Mouse (Mus musculus) right cerebral cortex, adult 2 months (tissue): ENCODE data around the gene Spint3.
"Not testable (repeated sequence)": the region's sequence is repeated elsewhere in the genome, so short reads cannot be mapped to it uniquely, and the experiment has no call there.

ENCODE experiments used
- DNase-seq, 2 experiments: peaks; one replicate each; pipeline ENCODE4 v3.0.0; 2021 to 2022; ENCODE audit warnings: low spot score in 2 of 2

The Spint3 gene

GRCm38 (mm10) chr2:164573359-164573758 lies at the start of gene Spint3:
Gene Spint3 (minus strand): TSS chr2:164573459.
- not testable (repeated sequence) for DNase-seq

- no peak for DNase-seq
Observed at GRCm38 (mm10) chr2:164621775-164622174, 48.5 kb upstream of the Spint3 start.

GRCm38 (mm10) chr2:164619050-164619449 lies 45.8 kb upstream of the Spint3 start:
- no peak for DNase-seq

- no peak for DNase-seq
Observed at GRCm38 (mm10) chr2:164615386-164615785, 42.1 kb upstream of the Spint3 start.

- DNase-seq, result not testable (repeated sequence)
Observed at GRCm38 (mm10) chr2:164613471-164613870, 40.2 kb upstream of the Spint3 start, which contains the start of the genes Wfdc6b and Wfdc8. Gene Wfdc6b (plus strand): TSS chr2:164613522. Gene Wfdc8 (minus strand): TSS chr2:164613626.

GRCm38 (mm10) chr2:164608781-164609180 lies 35.5 kb upstream of the Spint3 start:
- DNase-seq, result no peak

- peak; percentile 6 to 23 for DNase-seq
Observed at GRCm38 (mm10) chr2:164604411-164604810, 31.2 kb upstream of the Spint3 start.

- no peak for DNase-seq
Observed at GRCm38 (mm10) chr2:164603482-164603881, 30.2 kb upstream of the Spint3 start.

GRCm38 (mm10) chr2:164600179-164600578 lies 26.9 kb upstream of the Spint3 start:
- DNase-seq, result no peak

- no peak for DNase-seq
Observed at GRCm38 (mm10) chr2:164593494-164593893, 20.2 kb upstream of the Spint3 start, which contains the start of gene Eppin. Gene Eppin (minus strand): TSS chr2:164593594.

- DNase-seq, result peak; percentile 13 to 48
Observed at GRCm38 (mm10) chr2:164592014-164592413, 18.8 kb upstream of the Spint3 start.

GRCm38 (mm10) chr2:164585025-164585725 lies 11.9 kb upstream of the Spint3 start, which contains the start of gene Wfdc6a:
Gene Wfdc6a (minus strand): TSS chr2:164585447.
- DNase-seq, result not testable (repeated sequence)

- no peak for DNase-seq
Observed at GRCm38 (mm10) chr2:164567460-164567859, 5.8 kb downstream of the Spint3 start.

GRCm38 (mm10) chr2:164566997-164567396 lies 6.3 kb downstream of the Spint3 start:
- no peak for DNase-seq

- DNase-seq, result no peak
Observed at GRCm38 (mm10) chr2:164564346-164564745, 8.9 kb downstream of the Spint3 start.

- DNase-seq, result peak; percentile 52 to 61
Observed at GRCm38 (mm10) chr2:164563339-164564038, 9.8 kb downstream of the Spint3 start.

- no peak for DNase-seq
Observed at GRCm38 (mm10) chr2:164562391-164563188, 10.7 kb downstream of the Spint3 start, which contains the start of gene Wfdc2. Gene Wfdc2 (plus strand): TSS chr2:164562413.

- DNase-seq, result no peak
Observed at GRCm38 (mm10) chr2:164560106-164560505, 13.2 kb downstream of the Spint3 start.

- no peak for DNase-seq
Observed at GRCm38 (mm10) chr2:164558991-164559645, 14.1 kb downstream of the Spint3 start.

GRCm38 (mm10) chr2:164558426-164558825 lies 14.8 kb downstream of the Spint3 start:
- peak; percentile 61 to 66 for DNase-seq

GRCm38 (mm10) chr2:164551502-164551901 lies 21.8 kb downstream of the Spint3 start:
- no peak for DNase-seq
